Mouse (Mus musculus): ENCODE data around the gene Nrap.
"Not testable (repeated sequence)": the region's sequence is repeated elsewhere in the genome, so short reads cannot be mapped to it uniquely, and the experiment has no call there.

Gene Nrap

DNA sequence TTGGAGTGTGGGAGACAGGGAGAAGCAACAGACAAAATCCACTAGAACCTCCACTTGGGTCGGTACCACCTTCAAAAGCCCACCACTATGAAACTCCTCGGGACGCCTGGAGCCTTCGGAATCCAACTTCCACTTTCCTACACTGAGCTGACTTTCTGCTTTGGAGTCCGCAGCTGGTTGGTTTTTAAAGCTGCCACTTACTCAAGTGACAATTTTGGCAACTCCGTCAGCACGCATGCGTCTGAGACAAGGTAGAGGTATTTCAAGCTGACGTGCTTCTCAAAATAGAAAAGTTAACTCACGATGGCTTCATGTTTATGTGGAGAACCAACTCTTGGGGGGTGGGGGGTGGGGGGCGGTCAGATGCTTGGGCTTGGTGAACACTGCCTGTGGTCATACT lies at the start of gene Nrap:
TSS of gene Nrap (minus strand) at position 159 of the 400 bp plus-strand sequence.
- DNase-seq (ENCODE audit: low read depth, low spot score), result peak; percentile 94

DNA sequence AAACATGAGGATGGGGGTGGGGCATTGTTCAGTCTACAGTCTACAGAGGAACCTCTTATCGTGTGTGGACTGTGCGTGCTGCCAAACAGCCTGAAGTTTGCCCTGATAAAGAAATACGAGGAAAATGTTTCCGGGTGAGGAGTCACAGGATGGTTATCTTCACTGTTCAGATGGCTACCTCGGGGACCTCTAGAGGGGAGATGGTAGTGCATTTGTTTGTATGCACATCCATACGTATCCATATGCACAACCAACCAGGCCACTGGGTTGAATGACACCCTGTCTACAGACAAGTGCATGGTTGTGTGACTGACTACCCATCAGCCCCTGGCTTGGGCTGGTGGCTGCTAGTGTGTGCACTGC lies 49.2 kb upstream of the Nrap start:
- no peak for DNase-seq (ENCODE audit: low read depth, low spot score)

DNA sequence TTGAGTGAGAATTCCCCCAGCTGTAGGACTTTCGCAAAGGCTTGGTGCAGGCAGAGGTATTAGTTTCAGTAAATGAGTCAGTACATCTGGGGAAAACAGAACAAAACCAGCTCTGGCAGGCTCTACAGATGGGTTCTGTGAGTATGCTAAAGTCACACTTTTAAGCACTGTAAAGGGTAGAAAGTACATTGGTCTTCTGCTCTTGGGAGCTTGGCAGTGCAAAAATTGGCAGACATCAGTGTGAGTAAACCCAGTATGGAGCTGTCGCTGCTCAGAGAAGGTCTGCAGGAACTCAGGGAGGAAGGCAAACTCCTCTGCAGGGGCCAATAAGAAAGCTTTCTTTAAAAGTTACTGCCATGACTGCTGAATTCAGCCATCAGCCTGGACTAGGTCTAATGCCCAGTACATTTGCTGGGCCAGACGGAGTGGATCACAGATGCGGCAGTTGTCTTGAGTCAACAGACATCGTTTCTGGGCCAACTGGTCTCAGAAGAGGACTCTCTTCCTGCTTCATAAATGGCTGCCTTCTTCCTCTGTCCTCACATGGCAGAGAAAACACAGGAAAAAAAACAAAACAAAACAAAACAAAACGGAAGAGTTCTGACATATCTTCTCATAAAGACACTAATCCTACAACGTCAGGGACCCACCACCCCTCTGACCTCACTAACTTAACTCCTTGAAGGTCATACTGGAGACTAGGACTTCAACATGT lies 48.7 kb upstream of the Nrap start:
- DNase-seq (ENCODE audit: low read depth, low spot score), result no peak

DNA sequence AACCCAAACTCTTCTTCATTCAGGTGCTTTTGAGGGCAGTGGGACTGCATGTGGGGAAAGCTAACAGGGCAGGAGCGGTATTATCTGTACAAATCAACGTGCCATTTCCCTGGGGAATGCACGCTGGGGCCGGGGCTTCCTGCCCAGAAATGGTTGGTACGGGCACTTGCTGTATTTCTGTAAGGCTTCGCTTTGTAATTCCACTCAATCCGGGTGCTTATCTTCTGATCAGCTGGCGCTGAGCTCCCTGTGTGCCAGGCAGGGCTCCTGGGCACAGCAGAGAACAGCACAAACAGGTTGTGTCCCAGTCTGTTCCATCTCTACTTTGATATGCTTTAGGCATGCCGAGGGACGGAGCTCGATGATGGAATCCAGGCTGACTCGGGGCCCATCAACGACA lies 46.5 kb upstream of the Nrap start:
- no peak for DNase-seq (ENCODE audit: low read depth, low spot score)

DNA sequence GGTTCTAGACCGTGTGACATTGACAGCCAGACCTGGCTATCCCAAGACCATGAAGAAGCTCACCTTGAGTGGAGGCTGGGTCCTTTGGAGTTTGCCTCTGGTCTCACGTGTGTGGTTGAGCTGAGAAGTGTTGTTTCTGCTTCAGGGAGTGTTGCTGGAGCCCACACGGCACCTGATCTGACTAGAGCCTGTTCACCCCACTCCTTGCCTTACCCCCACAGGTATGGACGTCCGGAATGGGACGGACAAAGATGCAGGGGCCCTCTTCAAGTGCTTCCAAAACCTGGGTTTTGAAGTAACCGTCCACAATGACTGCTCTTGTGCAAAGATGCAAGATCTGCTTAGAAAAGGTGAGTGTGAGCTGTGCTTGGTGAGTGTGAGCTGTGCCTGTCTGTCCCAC lies 43.7 kb upstream of the Nrap start:
- DNase-seq (ENCODE audit: low read depth, low spot score), result no peak

DNA sequence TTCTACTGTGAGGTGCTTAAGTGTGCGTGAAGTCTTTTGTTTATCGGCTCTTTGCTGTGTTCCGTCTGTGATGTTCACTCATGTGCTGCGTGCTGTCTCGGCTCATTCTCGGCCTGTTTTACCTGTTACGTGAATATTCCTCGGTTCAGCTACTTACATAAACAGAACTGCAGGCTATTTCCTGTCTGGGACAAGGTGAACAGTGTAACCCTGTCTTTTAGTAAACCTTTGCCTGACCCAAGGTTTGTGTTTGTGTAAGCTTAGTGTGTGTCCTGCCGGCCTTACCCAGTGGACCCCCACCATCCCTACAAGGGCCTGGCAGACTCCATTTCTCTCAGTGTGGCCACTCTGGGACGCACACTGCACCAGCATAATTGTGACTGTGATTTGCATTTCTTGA lies 42.9 kb upstream of the Nrap start:
- DNase-seq (ENCODE audit: low read depth, low spot score), result no peak

DNA sequence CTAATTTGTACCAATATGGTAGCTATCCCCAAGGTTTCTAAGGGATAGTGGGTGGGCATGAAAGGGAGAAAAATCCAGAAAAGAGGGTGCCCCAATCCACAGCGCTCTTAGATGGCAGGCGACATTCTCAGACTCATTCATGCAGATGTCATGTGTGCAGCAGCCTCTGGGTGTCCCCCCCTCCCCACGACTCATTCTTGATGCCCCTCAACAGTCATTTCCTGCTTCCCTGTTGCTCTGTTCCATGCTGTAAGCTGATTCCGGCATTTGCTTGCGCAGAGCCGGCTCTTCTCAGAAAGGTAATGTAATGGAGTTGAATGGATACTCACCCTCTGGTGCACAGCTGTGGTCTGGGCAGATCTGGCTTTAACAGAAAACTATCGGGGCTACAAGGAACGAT lies 40.5 kb upstream of the Nrap start:
- no peak for DNase-seq (ENCODE audit: low read depth, low spot score)

DNA sequence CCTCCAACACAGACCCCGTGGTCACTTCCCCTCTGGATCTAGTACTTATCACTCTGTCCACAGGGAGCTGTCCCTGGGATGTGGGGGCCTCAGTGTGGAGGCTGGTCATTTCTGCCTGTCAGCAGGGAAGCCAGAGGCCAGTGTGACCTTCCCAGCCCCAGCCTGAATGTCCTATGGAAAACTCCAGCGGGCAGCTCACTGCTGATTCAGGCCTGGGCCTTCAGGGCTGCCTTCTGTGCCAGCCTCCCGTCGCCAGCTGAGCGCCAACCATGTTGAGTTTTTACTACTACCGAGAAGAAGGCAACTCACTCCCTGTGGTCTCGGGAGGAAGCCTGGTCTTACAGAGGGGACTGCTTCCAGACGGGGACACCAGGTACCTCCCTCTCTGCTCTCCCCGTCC lies 35.7 kb upstream of the Nrap start:
- DNase-seq (ENCODE audit: low read depth, low spot score), result no peak

DNA sequence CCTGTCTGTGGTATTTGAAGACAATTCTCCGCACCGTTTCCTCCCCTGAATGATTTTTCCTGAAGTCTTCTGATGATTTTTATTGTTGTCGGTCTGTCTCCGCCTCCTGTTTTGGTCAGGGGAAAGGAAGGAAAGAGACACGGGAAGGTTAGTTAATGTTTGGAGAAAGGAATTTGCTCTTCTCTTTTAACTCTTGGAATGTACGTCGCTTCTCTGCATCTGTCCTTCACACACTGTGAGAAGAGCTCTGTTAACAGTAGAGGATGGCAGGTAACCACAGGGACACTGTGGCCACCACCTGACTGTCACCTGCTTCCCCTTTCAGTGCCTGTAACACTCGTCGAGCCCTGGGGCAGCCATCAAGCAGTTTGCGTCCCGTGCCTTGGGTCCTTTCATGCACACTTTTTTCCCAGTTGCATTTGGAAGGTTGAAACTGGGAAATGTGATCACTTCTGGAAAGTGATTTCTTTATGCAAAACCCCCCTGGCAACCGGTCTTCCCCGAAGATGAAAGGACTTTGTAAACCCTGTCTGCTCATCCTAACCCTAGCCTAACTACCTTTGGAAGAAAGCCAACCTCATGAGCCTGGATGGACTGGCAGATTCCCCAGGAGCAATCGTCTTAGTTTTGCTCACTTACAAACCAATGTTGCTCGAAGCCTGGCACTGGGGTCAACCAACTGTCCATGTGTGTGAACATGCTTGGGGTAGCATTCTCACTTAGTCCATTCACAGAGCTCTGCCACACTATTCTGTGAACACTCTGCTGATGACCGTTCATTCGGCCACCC lies 35.0 kb upstream of the Nrap start:
- no peak for DNase-seq (ENCODE audit: low read depth, low spot score)

DNA sequence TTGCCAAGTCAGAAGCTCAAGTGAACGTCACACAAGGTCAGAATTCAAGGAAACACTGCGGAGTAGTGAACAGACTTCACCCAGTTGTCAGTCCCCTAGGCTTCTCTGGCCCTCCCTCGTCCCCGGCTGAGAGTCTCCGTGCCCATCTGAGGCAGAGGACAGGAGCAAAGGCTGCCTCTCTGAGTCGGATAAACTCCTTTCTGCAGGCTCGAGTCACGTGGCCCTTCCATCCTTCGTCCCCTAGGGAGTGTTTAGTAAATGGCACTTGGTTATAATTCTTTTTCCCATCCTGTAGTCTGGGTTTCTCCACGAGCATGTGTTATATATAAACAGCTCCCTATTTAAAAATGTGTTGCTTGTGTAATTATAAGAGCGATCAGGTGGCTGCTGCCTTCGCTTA lies 33.5 kb upstream of the Nrap start:
- no peak for DNase-seq (ENCODE audit: low read depth, low spot score)

DNA sequence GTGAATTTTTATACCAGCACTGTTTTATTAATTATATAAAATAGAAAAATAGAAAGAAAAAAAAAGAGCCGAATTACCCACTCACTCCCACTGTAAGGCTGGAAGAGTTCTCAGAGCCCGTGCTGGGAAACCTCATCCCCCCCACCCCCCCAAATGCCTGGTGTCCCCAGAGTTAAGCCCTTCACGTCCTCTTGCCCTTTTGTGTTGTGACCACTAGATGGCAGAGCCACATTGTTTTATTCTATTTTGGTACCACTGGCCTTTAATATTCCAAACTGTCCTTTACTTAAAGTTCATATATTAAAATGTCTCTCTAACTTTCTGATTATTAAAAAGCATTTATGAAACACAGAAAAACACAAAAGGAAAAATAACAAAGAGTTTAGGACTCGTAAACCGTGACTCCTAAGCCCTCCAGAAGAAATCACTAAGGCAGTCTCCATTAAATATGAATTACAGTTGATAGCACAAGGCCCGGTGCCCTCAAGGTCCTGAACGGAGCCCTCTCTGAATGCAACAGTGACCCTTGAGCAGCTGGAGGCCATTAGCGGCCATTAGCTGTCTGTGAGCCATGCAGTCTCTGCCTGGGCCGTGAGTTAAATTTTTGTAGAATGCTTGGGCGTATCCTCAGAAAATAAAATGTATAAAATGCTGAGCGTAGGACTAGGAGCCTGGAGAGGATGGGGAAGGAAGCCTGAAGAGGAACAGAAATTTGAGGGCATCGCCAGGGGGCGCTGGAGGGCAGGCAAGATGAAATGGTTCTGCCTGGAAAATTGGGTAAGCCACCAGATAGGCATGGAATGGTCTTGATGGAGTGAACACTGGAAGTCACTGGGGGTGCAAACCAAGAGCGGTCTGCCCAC lies 32.9 kb upstream of the Nrap start:
- peak; percentile 56 for DNase-seq (ENCODE audit: low read depth, low spot score)

DNA sequence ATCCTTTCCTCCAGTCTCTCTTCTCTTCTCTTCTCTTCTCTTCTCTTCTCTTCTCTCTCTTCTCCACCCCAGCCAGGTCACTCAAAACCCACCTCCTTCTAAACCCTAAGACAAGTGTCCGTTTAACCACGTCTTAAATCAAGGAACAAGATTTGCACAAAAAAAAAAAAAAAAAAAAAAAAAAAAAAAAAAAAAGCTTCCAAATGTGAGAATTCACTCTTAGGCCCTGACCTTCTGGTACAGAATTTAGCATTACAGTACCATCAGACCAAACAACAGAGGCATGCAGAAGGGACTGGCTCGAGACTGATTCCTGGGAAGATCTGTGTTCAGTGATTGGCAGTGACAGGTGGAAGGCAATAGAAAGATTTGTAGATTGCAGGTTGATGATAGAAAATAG lies 30.5 kb upstream of the Nrap start:
- no peak for DNase-seq (ENCODE audit: low read depth, low spot score)

DNA sequence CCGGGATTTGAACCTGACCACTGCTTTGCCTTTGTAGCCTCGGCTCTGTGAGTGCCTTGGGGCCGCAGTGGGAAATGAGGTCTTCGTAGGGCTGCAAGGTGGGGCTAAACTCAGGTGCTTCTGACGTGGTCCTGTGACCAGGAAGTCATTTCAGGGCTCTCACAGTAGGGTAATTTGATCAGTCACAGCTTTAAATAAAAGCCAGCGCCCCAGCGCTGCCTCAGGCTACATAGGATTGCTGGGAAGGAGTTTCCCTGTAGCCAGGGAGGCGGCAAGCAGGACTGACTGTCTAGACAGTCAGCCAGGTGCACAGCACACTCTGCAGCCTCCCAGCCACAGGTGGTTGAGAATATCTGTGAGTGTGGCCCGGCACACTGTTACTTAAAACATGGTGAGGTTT lies 29.6 kb upstream of the Nrap start:
- DNase-seq (ENCODE audit: low read depth, low spot score), result no peak

DNA sequence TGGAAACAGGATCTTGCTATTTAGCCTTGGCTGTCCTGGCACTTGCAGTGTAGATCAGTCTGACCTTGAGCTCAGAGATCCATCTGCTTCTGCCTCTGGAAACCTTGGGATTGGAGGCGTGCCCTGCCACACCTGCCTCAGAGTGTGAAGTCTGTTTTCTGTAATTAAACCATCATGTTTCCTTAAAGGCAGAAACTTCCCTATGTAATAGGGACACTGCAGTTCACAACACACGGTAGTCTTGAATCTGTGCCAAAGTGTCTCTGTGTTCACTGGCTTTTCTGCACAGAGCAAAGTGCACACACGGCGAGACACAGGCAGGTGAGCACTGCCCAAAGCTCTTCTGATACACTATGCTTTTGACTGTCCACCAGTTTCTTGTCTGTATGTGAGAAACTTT lies 28.6 kb upstream of the Nrap start:
- DNase-seq (ENCODE audit: low read depth, low spot score), result no peak

DNA sequence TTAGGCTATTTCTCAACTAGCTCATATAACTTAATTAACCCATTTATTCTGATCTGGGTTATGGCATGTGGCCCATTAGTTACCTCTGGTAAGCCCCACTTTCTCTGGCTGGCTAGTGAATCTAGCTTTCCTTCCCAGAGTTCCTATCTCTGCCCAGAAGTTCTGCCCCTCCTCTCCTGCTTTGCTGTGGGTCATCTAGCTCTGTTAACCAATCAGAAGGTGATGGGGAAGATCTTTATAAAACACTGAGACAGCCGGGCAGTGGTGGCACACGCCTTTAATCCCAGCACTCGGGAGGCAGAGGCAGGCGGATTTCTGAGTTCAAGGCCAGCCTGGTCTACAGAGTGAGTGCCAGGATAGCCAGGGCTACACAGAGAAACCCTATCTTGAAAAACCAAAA lies 20.0 kb upstream of the Nrap start:
- DNase-seq (ENCODE audit: low read depth, low spot score), result not testable (repeated sequence)

DNA sequence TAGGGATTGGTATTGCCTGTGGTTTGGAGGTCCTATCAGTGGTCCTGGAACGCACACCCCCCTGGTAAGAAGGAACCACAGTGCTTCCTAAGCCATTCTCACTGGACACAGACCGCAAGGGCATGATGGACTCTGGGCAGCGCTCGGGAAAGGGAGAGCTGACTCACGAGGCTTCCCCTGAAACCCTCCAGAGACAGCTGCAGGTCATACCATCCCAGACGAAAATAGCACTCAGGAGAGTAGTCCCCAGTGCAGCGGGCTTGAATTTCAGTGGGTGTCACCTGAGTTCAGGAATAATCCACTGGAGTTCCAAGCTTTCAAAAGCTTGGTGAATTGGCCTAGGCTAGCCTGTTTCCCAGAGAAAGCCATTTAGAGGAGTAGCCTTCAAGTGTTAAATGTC lies 16.7 kb upstream of the Nrap start:
- DNase-seq (ENCODE audit: low read depth, low spot score), result peak; percentile 88

DNA sequence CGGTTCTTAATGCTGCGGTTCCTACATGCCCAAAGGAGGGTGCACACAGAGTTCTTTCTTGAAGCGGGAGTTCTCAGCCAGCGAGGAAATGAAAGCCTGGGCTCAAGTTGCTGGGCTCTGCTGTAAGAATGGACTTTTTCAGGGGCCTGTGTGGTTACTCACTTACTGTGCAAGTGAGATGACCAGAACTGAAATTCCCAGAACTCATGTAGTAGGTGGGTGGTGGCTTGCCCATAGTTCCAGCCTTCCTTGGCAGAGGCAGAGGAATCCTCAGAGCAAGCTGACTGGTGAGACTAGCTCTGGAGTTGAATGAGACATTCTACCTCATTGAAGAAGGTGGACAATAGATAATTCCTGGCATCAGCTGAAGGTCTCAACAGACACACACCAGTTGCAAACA lies 16.0 kb upstream of the Nrap start:
- DNase-seq (ENCODE audit: low read depth, low spot score), result no peak

DNA sequence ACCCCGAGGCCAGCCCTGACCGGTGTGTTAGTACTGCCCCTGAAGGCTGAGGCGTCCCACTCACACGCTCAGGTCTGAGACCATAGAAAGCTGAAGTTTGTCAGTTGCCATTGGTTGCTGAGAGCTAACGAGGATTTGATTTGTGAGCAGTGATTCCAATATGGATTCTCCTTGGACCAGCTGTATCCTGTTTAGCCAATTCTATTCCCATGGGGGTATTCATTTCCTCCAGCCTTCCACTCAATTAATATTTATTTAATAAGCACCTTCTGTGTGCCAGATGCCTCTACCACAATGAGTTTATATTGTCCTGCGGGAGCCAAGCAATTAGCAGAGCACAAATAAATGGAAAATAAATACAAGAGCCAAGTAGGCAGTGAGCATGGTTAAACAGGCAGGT lies 12.0 kb upstream of the Nrap start:
- DNase-seq (ENCODE audit: low read depth, low spot score), result no peak

DNA sequence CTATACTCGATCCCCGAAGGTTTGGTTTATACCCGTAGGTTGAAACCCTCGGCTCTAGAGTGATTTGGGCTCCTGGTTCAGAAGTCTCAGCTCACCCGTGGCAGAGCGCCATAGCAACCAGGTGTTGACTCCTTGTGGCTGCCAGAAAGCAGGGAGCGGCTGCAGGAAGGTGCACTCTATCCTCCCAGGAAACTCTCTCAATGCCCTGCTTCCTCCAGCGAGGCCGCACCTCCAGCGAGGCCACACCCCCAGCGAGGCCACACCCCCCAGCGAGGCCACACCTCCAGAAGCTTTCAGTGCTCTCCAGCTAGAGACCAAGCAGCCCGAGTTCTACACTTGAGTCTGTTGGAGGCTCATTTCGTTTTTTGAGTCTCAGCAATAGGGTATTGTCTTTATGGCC lies 10.4 kb upstream of the Nrap start:
- DNase-seq (ENCODE audit: low read depth, low spot score), result peak; percentile 38

DNA sequence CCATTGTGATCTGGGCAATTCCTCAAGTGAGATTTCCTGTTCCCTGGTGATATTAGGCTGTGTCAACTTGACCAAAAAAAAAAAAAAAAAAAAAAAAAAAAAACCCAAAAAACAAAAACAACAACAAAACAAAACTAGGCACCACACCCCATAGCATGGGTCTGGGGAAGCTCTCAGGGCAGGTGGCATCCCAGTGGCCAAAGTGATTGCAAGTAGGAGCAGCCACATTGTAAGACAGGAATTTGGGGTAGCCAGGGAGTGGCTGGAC lies 8.6 kb upstream of the Nrap start:
- DNase-seq (ENCODE audit: low read depth, low spot score), result no peak

DNA sequence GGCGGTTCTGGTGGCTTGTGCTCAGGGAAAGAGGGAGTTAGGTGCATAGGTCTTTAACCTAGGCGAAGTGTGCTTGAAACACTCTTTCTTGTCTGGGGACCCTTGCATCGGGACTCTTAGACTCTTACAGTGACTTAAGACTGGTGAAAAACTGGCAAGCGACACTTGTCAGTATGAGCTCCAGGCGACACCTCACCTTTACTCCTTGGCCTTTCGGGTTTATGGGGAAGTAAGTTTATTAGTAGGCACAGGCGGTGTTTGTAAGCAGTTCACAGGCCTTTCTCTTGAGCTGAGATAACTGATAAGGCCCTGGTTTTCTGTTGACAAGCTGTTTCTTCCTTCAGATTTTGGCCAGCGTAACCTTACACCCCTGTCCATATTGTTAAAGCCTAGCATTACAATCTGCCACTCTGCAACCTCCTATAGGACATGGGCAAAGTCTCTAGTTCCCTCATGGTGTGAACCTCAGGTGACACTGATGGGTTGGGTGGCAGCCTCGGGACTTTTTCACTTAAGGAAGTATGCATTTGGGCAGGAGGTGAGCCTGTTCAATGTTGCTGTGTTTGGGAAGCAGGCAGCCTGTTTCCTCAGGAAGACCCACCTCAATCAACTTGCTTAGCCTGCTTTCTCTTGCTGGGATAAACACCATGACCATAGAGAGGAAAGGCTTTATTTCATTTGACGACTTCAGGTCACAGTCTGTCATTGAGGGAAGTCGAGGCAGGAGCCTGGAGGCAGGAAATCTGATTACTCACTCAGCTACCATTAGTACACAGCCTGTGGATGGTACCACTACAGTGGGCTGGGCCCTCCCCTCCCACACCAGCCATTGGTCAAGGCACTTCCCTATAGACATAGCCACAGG lies 8.1 kb upstream of the Nrap start:
- DNase-seq (ENCODE audit: low read depth, low spot score), result no peak

All from skeletal muscle tissue, adult 2 months (tissue).